Mouse (Mus musculus) testis, postnatal 14 days (tissue): ENCODE data around the gene Pak4.
"Not testable (repeated sequence)": the region's sequence is repeated elsewhere in the genome, so short reads cannot be mapped to it uniquely, and the experiment has no call there.

ENCODE experiments used
- DNase-seq: peaks from one replicate; pipeline ENCODE4 v3.0.0; 2021; ENCODE audit warnings: low spot score

The Pak4 gene

GRCm38 (mm10) chr7:28597642-28598446 is at the start of gene Pak4, which contains the start of gene Samd4b:
Gene Pak4 (minus strand): TSS chr7:28598185.
Gene Samd4b (minus strand): TSS chr7:28598144.
- DNase-seq, result peak; percentile 100

GRCm38 (mm10) chr7:28647016-28647415 is 49.0 kb upstream of the Pak4 start:
- no peak for DNase-seq

GRCm38 (mm10) chr7:28645947-28646475 is 48.0 kb upstream of the Pak4 start:
- DNase-seq, result no peak

- DNase-seq, result no peak
Measured at GRCm38 (mm10) chr7:28645366-28645765, 47.4 kb upstream of the Pak4 start.

- no peak for DNase-seq
Measured at GRCm38 (mm10) chr7:28641546-28641945, 43.6 kb upstream of the Pak4 start.

- peak; percentile 29 for DNase-seq
Measured at GRCm38 (mm10) chr7:28637511-28637910, 39.5 kb upstream of the Pak4 start.

- DNase-seq, result peak; percentile 76
Measured at GRCm38 (mm10) chr7:28634128-28634527, 36.1 kb upstream of the Pak4 start.

- DNase-seq, result no peak
Measured at GRCm38 (mm10) chr7:28631073-28631472, 33.1 kb upstream of the Pak4 start, which contains the start of gene Acp7. Gene Acp7 (minus strand): TSS chr7:28631332.

GRCm38 (mm10) chr7:28624791-28625190 is 26.8 kb upstream of the Pak4 start:
- DNase-seq, result no peak

GRCm38 (mm10) chr7:28619098-28619715 is 21.2 kb upstream of the Pak4 start:
- no peak for DNase-seq

- DNase-seq, result no peak
Measured at GRCm38 (mm10) chr7:28605951-28606350, 8.0 kb upstream of the Pak4 start.

GRCm38 (mm10) chr7:28603788-28604187 is 5.8 kb upstream of the Pak4 start:
- not testable (repeated sequence) for DNase-seq

GRCm38 (mm10) chr7:28603136-28603535 is 5.2 kb upstream of the Pak4 start:
- DNase-seq, result peak; percentile 80

- DNase-seq, result no peak
Measured at GRCm38 (mm10) chr7:28601668-28602067, 3.7 kb upstream of the Pak4 start.

- no peak for DNase-seq
Measured at GRCm38 (mm10) chr7:28601029-28601428, 3.0 kb upstream of the Pak4 start.

GRCm38 (mm10) chr7:28598951-28599350 is 966 bp upstream of the Pak4 start:
- DNase-seq, result no peak

- no peak for DNase-seq
Measured at GRCm38 (mm10) chr7:28597277-28597570, 761 bp downstream of the Pak4 start.

GRCm38 (mm10) chr7:28596436-28597276 is 1.3 kb downstream of the Pak4 start:
- DNase-seq, result peak; percentile 71

GRCm38 (mm10) chr7:28595751-28596435 is 2.1 kb downstream of the Pak4 start:
- no peak for DNase-seq

- DNase-seq, result no peak
Measured at GRCm38 (mm10) chr7:28593206-28594111, 4.5 kb downstream of the Pak4 start.

GRCm38 (mm10) chr7:28591862-28592261 is 6.1 kb downstream of the Pak4 start:
- no peak for DNase-seq
